ENCODE assay signal across 14 mouse cellular contexts in genomic region chr5:97301621-97302020, GRCm38 (mm10).
A peak's percentile ranks its signal among the peaks of the same experiment; 100 is the strongest.
DNase-seq lines count a peak whose midpoint lies in the region; TF ChIP-seq lines count a peak whose summit lies in the region.
"Had no signal": no experiment of that assay in that cellular context is flagged by ENCODE, and none has a peak within 500 bp of the region (broad histone marks: within the 10 kb centered on the region; RNA-seq: fewer than 3 reads in every experiment).

No protein-coding gene starts in this region.

- no peak overlapping the region for H3K4me3 ChIP-seq in layer of hippocampus, adult 2 months
- H3K4me3 ChIP-seq: embryonic facial prominence, embryonic 13.5 days; gastrocnemius, adult 2 months; heart, embryonic 12.5 days; hindbrain, embryonic 15.5 days had no signal

- no peak for TF ChIP-seq CTCF in layer of hippocampus, adult 2 months (conservative IDR thresholded peaks at IDR 0.05)

- peak; percentile 35 for DNase-seq in cerebellum, adult 9-11 months
- no peak for DNase-seq in cerebellum, adult 9-10 months
- no peak for DNase-seq in layer of hippocampus, adult 2 months (ENCODE audit: low spot score in 2 of 2)
- no peak for DNase-seq in layer of hippocampus, adult 11-12 months (ENCODE audit: low spot score)
- peak; percentile 32 to 33 for DNase-seq in cerebellum, postnatal 25 days
- DNase-seq in left cerebral cortex, postnatal 25 days (ENCODE audit: low spot score in 2 of 2), result no peak
- DNase-seq: adrenal gland, adult 8-10 months; adrenal gland, postnatal 36 days; gastrocnemius, adult 2 months; gastrocnemius, postnatal 25 days; kidney, adult 9 months had no signal

- intact Hi-C loops in left cerebral cortex, postnatal 25 days (cut with DNase I), result loop anchor here (10.0 kb wide), 1 partner anchor 263 kb away; no protein-coding TSS in a partner anchor

- H3K27ac ChIP-seq in layer of hippocampus, adult 2 months, result peak overlapping the region; percentile 87; the same call in 1 of the 2 replicates
- H3K27ac ChIP-seq: embryonic facial prominence, embryonic 13.5 days; gastrocnemius, adult 2 months; hindbrain, embryonic 15.5 days had no signal

Comparison
In these comparisons a context has a peak if more than half of its experiments do, and no peak if none do; other contexts are left out.
1. DNase-seq: peak in cerebellum, adult 9-11 months (single experiment) and cerebellum, postnatal 25 days (2 of 2); none in cerebellum, adult 9-10 months (single experiment), layer of hippocampus, adult 2 months (0 of 2), layer of hippocampus, adult 11-12 months (single experiment) and left cerebral cortex, postnatal 25 days (0 of 2).